Mouse (Mus musculus): ENCODE results near the gene Ppp4r2.
"Not testable (repeated sequence)": the region's sequence is repeated elsewhere in the genome, so short reads cannot be mapped to it uniquely, and the experiment has no call there.

The Ppp4r2 gene

DNA sequence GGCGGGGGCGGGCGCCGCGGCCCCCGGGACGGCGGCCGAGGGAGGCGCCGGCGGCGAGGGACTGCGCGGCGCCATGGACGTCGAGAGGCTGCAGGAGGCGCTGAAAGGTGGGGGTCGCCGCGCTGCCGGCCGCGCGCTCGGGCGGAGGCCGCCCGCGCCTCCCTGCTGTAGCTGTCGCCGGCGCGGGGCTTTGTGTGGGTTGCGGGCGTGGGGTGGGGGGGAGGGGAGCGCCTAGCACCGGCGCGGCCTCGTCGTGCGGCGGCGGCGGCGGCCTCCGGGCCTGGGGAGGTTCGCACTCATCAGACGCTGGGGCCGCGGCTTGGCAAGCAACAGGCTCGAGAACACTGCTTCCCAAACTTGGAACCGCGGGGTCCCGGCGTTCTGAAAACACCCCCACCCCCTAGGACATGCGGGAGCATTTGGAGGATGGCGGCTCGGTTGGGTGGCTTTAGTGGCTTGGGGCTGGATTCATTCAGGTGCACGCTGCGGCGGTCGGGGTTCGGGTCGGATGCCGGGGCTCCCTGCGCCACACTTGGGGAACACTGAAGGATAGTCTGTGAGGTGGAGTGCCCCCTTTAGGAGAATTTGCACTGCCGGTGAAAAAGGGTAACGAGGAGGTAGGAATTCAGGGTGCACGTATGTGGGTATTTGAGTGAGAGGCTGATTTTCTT, 524 bp downstream of the Ppp4r2 start:
- peak; percentile 54 for DNase-seq

DNA sequence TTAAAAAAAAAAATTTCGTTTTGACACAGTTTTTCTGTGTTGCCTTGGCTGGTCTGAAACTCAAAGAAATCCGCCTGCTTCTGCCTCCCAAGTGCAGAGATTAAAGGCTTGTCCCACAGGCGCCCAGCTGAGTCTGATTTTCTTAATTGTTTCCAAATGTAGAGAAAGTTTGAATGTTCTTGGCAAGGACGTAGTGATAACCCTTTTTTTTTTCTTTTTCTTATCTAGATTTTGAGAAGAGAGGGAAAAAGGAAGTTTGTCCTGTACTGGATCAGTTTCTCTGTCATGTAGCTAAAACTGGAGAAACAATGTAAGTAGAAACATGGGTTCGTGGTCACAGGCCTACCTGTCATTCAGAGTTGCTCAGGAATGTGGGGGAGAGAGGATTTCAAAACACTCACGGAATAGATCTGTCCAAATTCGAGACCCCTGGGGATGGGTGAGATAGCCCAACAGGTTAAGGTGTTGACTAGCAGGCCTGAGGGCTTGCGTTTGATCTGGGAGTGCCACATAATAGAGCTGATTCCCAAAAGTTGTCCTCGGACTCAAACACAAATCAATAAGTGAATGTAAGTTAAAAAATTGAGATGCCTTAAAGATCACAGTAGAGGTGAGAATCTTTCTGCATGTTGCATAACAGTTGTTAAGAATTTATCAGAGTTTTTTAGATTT, 1.2 kb downstream of the Ppp4r2 start:
- DNase-seq: no peak

DNA sequence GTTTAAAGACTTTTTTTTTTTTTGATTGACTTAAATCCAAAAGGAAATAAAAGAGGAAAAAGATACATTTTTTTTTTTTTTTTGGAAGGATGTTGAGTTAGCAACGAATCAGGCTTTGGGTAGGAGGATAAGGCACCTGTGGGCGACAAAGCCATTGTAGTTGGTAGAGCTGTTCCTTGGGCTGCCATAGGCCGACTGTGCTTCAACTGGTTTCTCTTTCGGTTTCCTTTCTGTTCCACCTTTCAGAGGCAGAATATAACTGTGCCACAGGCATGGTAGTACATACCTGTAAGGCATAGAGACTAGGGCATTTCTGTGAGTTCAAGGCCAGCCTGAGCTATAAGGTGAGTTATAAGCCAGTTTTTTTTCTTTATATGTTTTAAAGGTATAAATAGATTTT, 11.6 kb downstream of the Ppp4r2 start:
- DNase-seq: no peak

GRCm38 (mm10) chr6:100847264-100847663, 13.8 kb downstream of the Ppp4r2 start:
- DNase-seq: no peak

GRCm38 (mm10) chr6:100848682-100849375, 15.4 kb downstream of the Ppp4r2 start:
- no peak for DNase-seq

DNA sequence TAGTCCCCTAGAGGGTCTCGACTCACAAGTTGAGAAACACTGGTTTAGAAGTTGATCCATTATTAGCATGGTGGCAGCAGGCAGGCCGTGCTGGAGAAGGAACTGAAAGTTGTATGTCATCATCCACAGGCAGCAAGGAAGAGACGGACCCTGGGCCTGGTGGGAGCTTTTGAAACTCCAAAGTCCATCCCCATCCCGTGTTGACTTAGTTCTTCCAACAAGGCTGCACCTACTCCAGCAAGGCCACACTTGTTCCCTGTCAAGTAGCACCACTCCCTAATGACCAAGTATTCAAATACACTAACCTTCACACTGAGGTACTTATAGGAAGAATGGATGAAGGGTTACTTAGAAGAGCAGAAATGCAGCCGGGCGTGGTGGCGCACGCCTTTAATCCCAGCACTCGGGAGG, 17.3 kb downstream of the Ppp4r2 start:
- no peak for DNase-seq

DNA sequence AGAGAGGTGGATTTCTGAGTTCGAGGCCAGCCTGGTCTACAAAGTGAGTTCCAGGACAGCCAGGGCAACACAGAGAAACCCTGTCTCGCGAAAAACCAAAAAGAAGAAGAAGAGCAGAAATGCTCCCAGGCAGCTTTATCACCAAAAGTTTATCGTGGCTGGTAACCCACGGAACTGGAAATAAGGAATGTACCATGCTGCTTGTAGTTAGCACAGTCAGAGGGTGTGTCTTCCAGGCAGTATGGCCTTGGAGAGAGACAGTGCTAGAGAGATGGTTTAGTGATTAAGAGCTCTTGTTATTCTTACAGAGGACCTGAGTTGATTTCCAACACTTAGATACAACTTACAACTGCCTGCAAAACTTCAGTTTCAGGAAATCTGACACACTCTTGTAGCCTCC, 17.7 kb downstream of the Ppp4r2 start:
- DNase-seq: no peak

DNA sequence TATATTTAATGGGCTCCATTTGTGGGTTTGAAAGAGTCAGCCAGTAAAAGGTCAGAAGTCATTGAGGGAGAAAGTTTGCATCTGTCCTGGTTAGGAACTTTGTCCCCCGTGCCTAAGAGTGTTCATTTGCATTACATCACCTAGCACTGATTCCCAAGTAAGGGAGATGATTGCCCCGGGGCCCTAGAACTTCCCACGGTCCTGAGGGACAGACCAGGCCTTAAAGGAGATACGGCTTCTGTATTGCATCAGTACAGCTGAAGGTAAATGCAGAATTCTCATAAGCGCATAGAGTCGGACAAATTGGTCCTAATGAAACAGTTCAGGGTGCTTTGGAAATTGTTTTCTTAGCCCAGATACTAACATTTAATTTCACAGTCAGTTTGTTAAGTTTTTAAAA, 31.9 kb downstream of the Ppp4r2 start:
- DNase-seq: no peak

GRCm38 (mm10) chr6:100865788-100866187, 32.4 kb downstream of the Ppp4r2 start:
- DNase-seq: not testable (repeated sequence)

DNA sequence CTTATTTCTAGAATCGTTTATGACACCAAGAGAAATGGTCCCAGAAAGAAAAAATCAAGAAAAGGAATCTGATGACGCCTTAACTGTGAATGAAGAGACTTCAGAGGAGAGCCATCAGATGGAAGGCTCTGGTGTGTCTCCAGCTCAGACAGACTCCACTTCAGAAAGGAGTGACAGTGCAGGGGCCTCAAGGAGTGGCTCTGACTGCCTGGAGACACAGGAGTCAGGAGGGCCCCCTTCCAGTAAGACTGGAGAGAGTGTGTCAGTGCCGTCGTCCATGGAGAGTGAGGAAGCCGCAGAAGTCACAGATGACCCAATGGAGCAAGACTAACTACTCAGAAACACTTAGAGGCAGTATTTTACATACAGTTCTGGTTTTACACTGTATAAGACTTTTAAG, 32.8 kb downstream of the Ppp4r2 start:
- not testable (repeated sequence) for DNase-seq

DNA sequence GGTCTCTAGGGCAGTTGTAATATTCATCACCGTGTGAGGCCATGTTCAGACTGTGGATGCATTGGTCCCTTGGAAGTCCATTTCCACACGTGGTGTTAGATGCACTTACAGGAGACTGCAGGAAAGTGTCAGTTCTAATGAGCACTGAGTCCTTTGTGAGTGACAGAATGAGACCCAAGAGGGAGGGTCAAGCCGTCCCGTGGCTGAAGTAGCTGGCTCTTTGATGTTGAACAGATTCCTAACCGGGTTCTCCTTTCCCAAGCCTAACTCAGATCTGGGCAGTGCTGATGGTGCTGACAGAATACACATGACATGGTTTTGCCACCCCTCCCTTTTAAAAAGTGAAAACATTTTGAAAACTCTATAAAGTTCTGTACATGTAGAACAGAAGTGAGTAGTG, 35.4 kb downstream of the Ppp4r2 start:
- DNase-seq: no peak

- no peak for DNase-seq
Measured at GRCm38 (mm10) chr6:100869909-100870308, 36.5 kb downstream of the Ppp4r2 start.

DNA sequence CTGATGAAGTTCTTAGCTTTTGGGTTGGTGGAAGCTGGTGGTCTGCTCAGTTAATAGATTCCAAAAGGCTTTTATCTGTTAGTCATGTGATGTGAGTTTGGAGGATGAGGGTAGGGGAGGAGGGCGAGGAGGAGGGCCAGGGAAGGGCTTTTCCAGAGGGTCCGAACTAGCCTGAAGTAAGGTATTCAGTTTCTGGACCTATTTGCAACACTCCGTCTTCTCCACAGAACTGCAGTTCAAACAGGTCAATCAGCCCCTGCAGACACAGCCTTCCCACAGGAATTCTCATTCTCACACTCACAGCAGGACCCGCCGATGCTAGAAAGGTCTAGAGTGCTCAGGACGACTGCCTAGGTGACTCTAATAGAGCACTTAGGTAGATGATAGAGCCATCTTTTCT, 39.8 kb downstream of the Ppp4r2 start:
- DNase-seq: no peak

DNA sequence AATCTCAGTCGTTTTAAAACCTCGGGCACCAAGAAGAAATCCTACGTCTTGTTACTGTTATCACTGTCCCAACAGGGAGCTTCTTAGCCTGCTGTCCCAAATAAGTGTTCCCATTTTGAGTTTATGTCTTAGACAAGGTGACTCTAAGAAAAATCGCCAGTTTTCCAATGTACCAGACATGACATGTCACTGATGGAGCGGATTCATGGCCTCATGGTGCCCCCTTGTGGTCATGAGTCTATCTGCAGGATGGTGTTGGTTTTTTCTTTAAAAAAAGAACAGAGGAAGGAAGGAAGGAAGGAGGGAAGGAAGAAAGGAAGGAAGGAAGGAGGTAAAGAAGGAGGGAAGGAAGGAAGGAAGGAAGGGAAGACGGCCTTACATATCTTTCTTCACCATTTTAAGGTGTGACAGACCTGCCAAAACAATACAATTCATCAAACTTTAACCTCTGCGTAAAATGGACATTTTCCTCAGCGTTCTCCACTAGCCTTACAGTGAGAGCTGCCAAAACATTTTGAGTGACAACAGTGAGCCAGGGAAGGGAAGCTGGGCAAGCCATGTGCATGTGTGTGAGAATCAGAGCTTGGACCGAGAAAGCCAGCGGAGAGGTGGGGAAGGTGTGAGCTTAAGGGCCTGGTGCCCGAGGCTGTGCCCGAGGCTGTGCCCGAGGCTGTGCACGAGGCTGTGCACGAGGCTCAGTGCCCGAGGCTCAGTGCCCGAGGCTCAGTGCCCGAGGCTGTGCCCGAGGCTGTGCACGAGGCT, 42.6 kb downstream of the Ppp4r2 start:
- peak; percentile 50 for DNase-seq

DNA sequence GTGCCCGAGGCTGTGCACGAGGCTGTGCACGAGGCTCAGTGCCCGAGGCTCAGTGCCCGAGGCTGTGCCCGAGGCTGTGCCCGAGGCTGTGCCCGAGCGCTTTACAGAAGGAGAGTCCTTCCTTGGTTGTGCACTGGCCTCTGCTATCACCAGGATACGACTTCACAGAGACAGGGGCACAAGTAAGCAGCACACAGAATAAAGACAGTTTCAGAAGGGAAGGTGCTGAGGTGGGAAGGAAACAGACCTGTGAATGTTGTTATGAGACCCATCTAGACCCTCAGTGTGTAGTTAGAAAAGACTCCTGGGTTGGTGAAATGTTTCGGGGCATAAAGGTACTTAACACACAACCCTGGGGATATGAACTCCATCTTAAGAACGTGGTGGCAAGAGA, 43.2 kb downstream of the Ppp4r2 start:
- DNase-seq: no peak

- no peak for DNase-seq
Measured at GRCm38 (mm10) chr6:100878546-100878945, 45.1 kb downstream of the Ppp4r2 start.

DNA sequence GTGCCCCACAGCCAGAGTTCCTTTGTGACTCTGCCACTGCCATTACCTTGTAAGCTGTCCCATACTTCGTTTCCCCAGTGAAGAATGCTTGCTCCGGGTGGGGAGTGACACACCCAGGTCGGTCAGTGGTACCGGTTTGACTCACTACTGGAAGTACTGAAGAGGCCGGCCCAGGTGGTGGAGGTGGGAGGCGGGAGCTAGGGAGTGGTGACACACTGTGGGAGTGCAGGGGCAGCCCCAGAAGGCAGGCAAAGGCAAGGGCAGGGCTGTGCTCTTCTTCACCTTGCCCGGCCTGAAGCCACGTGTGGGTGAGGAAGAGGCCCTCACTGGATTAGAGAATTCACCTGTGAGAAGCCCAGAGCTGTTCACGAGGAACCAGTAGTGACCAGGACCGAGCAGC, 46.2 kb downstream of the Ppp4r2 start:
- DNase-seq: no peak

DNA sequence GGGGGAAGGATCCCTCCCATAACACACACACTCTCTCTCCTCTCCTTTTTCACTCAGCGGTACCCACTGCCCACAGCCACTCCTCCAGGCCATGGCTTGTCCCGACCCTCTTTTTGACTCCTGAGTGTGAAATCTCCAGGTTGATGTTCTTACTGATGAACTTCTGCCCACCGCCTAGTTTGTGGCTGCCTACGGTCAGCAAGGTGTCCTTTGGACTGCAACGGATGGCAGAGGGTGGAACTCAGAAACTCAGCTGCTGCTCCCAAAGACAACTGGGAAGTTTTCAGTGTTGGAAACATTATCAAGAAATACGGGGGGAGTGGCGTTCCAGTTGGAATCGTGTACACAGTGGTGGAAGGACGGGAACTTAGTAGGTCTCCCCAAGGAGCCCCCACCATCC, 48.2 kb downstream of the Ppp4r2 start:
- no peak for DNase-seq

DNA sequence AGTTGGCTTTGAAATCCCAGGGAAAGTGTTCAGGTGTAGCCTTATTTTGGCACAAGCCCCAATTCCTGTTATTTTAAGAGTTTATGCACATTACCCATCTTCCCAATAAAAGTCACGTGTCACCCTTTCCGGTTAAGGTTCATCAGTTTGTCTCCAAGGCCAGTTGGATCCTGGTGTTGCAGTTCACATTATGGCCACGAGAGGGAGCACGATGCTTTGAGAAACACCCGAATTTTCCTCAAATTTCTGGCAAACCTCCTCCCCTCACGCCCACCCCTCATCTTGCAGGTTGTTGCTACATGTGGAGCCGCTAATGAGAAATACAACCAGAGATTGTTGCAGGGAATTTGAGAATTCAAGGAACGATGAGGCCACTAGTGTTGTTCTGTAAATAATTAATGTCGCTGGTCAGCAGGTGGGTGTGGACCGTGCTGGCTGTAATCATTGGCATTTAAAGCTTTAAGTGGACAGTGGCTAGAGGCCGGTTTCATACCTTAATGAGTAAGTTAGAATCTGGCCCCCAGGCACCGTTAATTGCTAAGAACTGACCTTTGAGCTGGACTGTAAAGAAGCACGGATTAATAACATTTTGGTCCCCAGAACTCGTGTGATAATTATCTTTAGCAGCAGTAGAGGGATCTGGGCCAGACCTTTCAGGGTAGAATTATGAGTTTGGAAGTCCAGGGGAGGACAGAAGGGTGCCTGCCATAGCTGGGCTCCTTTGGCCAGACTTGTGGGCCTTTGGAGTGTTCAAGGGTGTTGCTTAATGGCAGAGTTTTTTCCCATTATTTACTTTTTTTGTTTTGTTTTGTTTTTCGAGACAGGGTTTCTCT, 49.2 kb downstream of the Ppp4r2 start:
- DNase-seq: peak; percentile 47

GRCm38 (mm10) chr6:100883233-100883632, 49.8 kb downstream of the Ppp4r2 start:
- DNase-seq: no peak

DNA sequence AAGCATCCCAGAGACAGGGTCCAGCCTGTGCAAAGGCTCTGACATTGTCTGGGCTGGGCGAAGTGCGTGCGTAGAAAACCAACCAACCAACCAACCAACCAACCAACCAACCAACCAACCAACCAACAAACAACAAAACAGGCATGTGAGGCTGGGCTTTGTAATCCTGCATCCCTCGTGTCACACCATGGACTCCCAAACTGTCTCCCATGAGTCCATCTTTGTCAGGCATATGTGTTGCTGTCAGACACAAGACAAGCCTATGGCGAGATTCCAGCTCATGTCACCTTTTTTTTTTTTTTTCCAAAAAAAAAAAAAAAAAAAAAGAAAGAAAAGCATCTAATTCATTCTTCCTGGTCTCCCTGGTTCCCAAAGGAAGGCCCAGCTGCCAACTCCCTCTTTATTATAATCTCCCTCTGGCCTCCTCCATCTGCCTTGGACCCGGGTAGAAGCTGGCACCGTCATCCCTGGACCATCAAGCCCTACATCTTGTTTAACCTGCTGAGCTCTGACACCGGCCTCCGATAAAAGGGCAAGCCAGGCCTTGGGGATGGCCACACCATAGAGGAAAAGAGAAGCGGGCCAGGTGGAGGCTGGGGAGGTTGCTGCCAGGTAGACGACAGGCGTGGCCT, 51.3 kb downstream of the Ppp4r2 start:
- DNase-seq: no peak

DNA sequence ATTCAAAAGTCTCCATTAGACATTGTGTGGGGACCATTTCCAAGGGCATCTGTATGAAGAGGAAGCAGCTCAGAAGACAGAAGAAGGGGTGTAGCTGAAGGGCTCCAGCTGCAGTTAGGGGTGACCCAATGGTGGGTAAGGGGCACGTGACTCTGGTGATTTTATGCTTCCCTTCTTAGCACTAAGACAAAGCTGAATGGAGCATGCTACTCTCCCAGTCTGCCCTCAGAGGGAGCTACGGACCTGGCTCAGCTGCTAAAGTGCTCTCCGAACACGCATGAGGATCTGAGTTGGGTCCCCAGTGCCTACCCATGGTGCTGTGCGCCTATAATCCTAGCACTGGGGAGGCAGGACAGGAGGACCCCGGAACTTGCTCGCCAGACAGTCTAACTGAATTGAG, 52.0 kb downstream of the Ppp4r2 start:
- DNase-seq: no peak
